Mouse (Mus musculus): Measurements from ENCODE around the gene Hnrnpr. TPM values are rescaled to one million over a fixed set of nuclear protein-coding genes. Genes with fewer than 3 reads are reported as not detected.

Hnrnpr gene
- total and polyA plus RNA-seq, 2 experiments from 2014 or later, result 25.1 to 70.0 TPM

DNA sequence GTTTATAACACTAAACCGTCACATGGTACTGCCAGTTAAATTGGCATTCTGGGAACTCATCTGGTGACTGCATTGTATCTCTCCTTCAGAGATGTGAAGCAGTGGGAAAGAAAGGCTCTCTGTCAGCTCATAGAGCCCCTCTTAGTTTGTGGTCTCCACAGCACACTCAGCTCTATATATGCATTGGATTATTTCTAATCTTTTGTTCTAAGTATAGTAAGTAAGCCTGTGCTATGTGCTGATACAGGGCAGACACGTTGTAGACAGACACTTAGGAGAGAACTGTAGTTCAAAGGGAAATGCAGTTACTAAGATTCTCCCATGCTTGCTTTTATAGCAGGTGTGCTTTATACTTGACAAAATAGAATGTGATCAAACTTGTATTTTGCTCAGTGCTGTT lies 24.3 kb downstream of the Hnrnpr start:
- peak overlapping the region; percentile 33 for H3K27ac ChIP-seq (ENCODE audit: low read depth)
- H3K4me2 ChIP-seq (ENCODE audit: low read depth, low read length), result no peak overlapping the region
- DNase-seq (ENCODE audit: low spot score) (no peak), ATAC-seq (ENCODE audit: insufficient read depth, low read depth) (no peak)
- H3K9me3 ChIP-seq (replicated peaks; ENCODE audit: control insufficient read depth, low read length), result no peaks in the 10 kb centered on the region
- TF ChIP-seq CTCF (IDR thresholded peaks at IDR 0.05; ENCODE audit: low read depth), result no peak
- no peak for TF ChIP-seq EP300 (IDR thresholded peaks at IDR 0.05; ENCODE audit: low read depth)
- no peak overlapping the region for H3K4me3 ChIP-seq (ENCODE audit: low read depth, low read length)
- 25% methylated on average over 2 of the region's 2 CpGs for WGBS
- H3K36me3 ChIP-seq (replicated peaks; ENCODE audit: control insufficient read depth, insufficient read depth, low read length), result peaks cover 59% of the 10 kb centered on the region
- no peak overlapping the region for H3K9ac ChIP-seq (replicated peaks; ENCODE audit: low read depth, low read length)
- peaks cover 5% of the 10 kb centered on the region; the same call in 1 of the 2 replicates for H3K4me1 ChIP-seq (ENCODE audit: control insufficient read depth, insufficient read depth)
- no peaks in the 10 kb centered on the region for H3K27me3 ChIP-seq (ENCODE audit: control insufficient read depth, insufficient read depth, low read length)

GRCm38 (mm10) chr4:136337129-136337528 lies 26.4 kb downstream of the Hnrnpr start:
- no peaks in the 10 kb centered on the region for H3K9me3 ChIP-seq (replicated peaks; ENCODE audit: control insufficient read depth, low read length)
- H3K4me2 ChIP-seq (ENCODE audit: low read depth, low read length), result no peak overlapping the region
- no peak overlapping the region for H3K9ac ChIP-seq (replicated peaks; ENCODE audit: low read depth, low read length)
- peaks cover 53% of the 10 kb centered on the region for H3K36me3 ChIP-seq (replicated peaks; ENCODE audit: control insufficient read depth, insufficient read depth, low read length)
- TF ChIP-seq CTCF (IDR thresholded peaks at IDR 0.05; ENCODE audit: low read depth) (no peak), EP300 (IDR thresholded peaks at IDR 0.05; ENCODE audit: low read depth) (no peak)
- no peak overlapping the region for H3K4me3 ChIP-seq (ENCODE audit: low read depth, low read length)
- no peaks in the 10 kb centered on the region for H3K27me3 ChIP-seq (ENCODE audit: control insufficient read depth, insufficient read depth, low read length)
- DNase-seq (ENCODE audit: low spot score) (no peak), ATAC-seq (ENCODE audit: insufficient read depth, low read depth) (no peak)
- H3K27ac ChIP-seq (ENCODE audit: low read depth), result no peak overlapping the region
- peaks cover 5% of the 10 kb centered on the region; the same call in 1 of the 2 replicates for H3K4me1 ChIP-seq (ENCODE audit: control insufficient read depth, insufficient read depth)
- 42% methylated on average over 4 of the region's 4 CpGs for WGBS

- DNase-seq (ENCODE audit: low spot score) (no peak), ATAC-seq (ENCODE audit: insufficient read depth, low read depth) (no peak)
- Histone ChIP-seq H3K4me1 (ENCODE audit: control insufficient read depth, insufficient read depth) (0 out of 2 replicates have a peak, but pooled peaks cover 4% of the 10 kb centered on the region), H3K4me2 (ENCODE audit: low read depth, low read length) (no peak overlapping the region), H3K9ac (replicated peaks; ENCODE audit: low read depth, low read length) (no peak overlapping the region), H3K36me3 (replicated peaks; ENCODE audit: control insufficient read depth, insufficient read depth, low read length) (peaks cover 71% of the 10 kb centered on the region), H3K4me3 (ENCODE audit: low read depth, low read length) (no peak overlapping the region), H3K27ac (ENCODE audit: low read depth) (no peak overlapping the region), H3K9me3 (replicated peaks; ENCODE audit: control insufficient read depth, low read length) (no peaks in the 10 kb centered on the region), H3K27me3 (ENCODE audit: control insufficient read depth, insufficient read depth, low read length) (no peaks in the 10 kb centered on the region)
- 55% methylated on average over 6 of the region's 6 CpGs for WGBS
- no peak for TF ChIP-seq EP300 (IDR thresholded peaks at IDR 0.05; ENCODE audit: low read depth)
- no peak for TF ChIP-seq CTCF (IDR thresholded peaks at IDR 0.05; ENCODE audit: low read depth)
Measured at GRCm38 (mm10) chr4:136349616-136350015, 38.9 kb downstream of the Hnrnpr start.

- TF ChIP-seq CTCF (IDR thresholded peaks at IDR 0.05; ENCODE audit: low read depth), result no peak
- no peak for TF ChIP-seq EP300 (IDR thresholded peaks at IDR 0.05; ENCODE audit: low read depth)
- ATAC-seq (ENCODE audit: insufficient read depth, low read depth), result no peak
- no peaks in the 10 kb centered on the region for H3K9me3 ChIP-seq (replicated peaks; ENCODE audit: control insufficient read depth, low read length)
Measured at GRCm38 (mm10) chr4:136357026-136357425, 46.3 kb downstream of the Hnrnpr start.

GRCm38 (mm10) chr4:136357429-136357828 lies 46.7 kb downstream of the Hnrnpr start:
- Histone ChIP-seq H3K36me3 (replicated peaks; ENCODE audit: control insufficient read depth, insufficient read depth, low read length) (peaks cover 51% of the 10 kb centered on the region), H3K27ac (ENCODE audit: low read depth) (no peak overlapping the region), H3K4me3 (ENCODE audit: low read depth, low read length) (no peak overlapping the region), H3K4me2 (ENCODE audit: low read depth, low read length) (no peak overlapping the region), H3K27me3 (ENCODE audit: control insufficient read depth, insufficient read depth, low read length) (no peaks in the 10 kb centered on the region), H3K9ac (replicated peaks; ENCODE audit: low read depth, low read length) (no peak overlapping the region), H3K9me3 (replicated peaks; ENCODE audit: control insufficient read depth, low read length) (no peaks in the 10 kb centered on the region), H3K4me1 (ENCODE audit: control insufficient read depth, insufficient read depth) (no peaks in the 10 kb centered on the region)
- 85% methylated on average over 4 of the region's 4 CpGs for WGBS
- TF ChIP-seq EP300 (IDR thresholded peaks at IDR 0.05; ENCODE audit: low read depth) (no peak), CTCF (IDR thresholded peaks at IDR 0.05; ENCODE audit: low read depth) (no peak)
- ATAC-seq (ENCODE audit: insufficient read depth, low read depth) (no peak), DNase-seq (ENCODE audit: low spot score) (no peak)

More at GRCm38 (mm10) chr4:136357026-136357425, 46.3 kb downstream of the Hnrnpr start:
- DNase-seq (ENCODE audit: low spot score), result no peak
- H3K4me1 ChIP-seq (ENCODE audit: control insufficient read depth, insufficient read depth), result no peaks in the 10 kb centered on the region
- 47% methylated on average over 6 of the region's 6 CpGs for WGBS
- no peak overlapping the region for H3K9ac ChIP-seq (replicated peaks; ENCODE audit: low read depth, low read length)
- H3K4me2 ChIP-seq (ENCODE audit: low read depth, low read length), result no peak overlapping the region
- no peak overlapping the region for H3K4me3 ChIP-seq (ENCODE audit: low read depth, low read length)
- no peak overlapping the region for H3K27ac ChIP-seq (ENCODE audit: low read depth)
- H3K27me3 ChIP-seq (ENCODE audit: control insufficient read depth, insufficient read depth, low read length), result no peaks in the 10 kb centered on the region
- peaks cover 55% of the 10 kb centered on the region for H3K36me3 ChIP-seq (replicated peaks; ENCODE audit: control insufficient read depth, insufficient read depth, low read length)

- Histone ChIP-seq H3K9ac (replicated peaks; ENCODE audit: low read depth, low read length) (no peak overlapping the region), H3K27ac (ENCODE audit: low read depth) (no peak overlapping the region), H3K36me3 (replicated peaks; ENCODE audit: control insufficient read depth, insufficient read depth, low read length) (no peaks in the 10 kb centered on the region), H3K4me2 (ENCODE audit: low read depth, low read length) (no peak overlapping the region), H3K4me3 (ENCODE audit: low read depth, low read length) (no peak overlapping the region), H3K27me3 (ENCODE audit: control insufficient read depth, insufficient read depth, low read length) (no peaks in the 10 kb centered on the region), H3K9me3 (replicated peaks; ENCODE audit: control insufficient read depth, low read length) (no peaks in the 10 kb centered on the region), H3K4me1 (ENCODE audit: control insufficient read depth, insufficient read depth) (no peaks in the 10 kb centered on the region)
- 42% methylated on average over 4 of the region's 4 CpGs for WGBS
- DNase-seq (ENCODE audit: low spot score) (no peak), ATAC-seq (ENCODE audit: insufficient read depth, low read depth) (no peak)
- TF ChIP-seq CTCF (IDR thresholded peaks at IDR 0.05; ENCODE audit: low read depth) (no peak), EP300 (IDR thresholded peaks at IDR 0.05; ENCODE audit: low read depth) (no peak)
Measured at GRCm38 (mm10) chr4:136367856-136368255, 57.1 kb downstream of the Hnrnpr start.
